Mouse (Mus musculus): ENCODE results near the gene Mtcl1.

DNA sequence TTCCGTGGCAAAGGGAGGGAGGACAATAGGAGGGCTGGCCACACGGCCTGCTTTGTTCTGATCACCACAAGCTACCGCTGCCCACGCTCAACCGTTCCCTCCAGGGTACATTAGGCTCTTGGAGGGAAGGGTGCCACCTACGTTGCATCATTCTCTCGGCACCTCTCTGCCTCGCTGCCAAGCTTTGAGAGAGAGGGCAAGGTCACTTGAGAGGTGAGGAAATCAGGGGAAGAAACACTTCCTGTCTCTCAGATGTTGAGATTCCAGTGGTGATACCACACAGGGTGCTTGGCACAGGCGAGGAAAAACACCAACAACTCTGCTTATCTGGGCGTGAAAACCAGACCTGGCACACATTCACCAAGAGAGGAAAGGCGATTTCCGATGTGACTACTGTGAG is 108.8 kb downstream of the Mtcl1 start:
- TF ChIP-seq CTCF (IDR thresholded peaks at IDR 0.05; ENCODE audit: low read depth) (no peak), EP300 (optimal IDR thresholded peaks at IDR 0.05) (no peak)

All from stomach, postnatal 0 days (tissue).